Mouse (Mus musculus): ENCODE measurements around the gene Gm45713. TPM values are rescaled to one million over a fixed set of nuclear protein-coding genes. Genes with fewer than 3 reads are reported as not detected.

The Gm45713 gene
- total RNA-seq, 4 experiments from 2014 or later, result not detected

GRCm38 (mm10) chr7:45076501-45076900 lies 59.5 kb downstream of the Gm45713 start:
- no peak for DNase-seq (ENCODE audit: low spot score in 2 of 2)

Small RNA genes lying within 50 kb of the gene (microRNA-seq; reads per million reads assigned to microRNA genes)
- gene Mir150 (802 reads per million, percentile 77 among the genes with 10 or more reads in this experiment), gene Mir5121 (5.0 reads per million), gene Mir7055 (not detected)

Other genes starting within 250 kb of the Gm45713 start
- 10 to 100 TPM; 64.0 to 79.1 (median 71.0) TPM for gene Med25, start 243.5 kb downstream of the Gm45713 start, total RNA-seq (2022)
- 10 to 100 TPM; 17.4 to 27.1 (median 18.7) TPM for gene Fuz, start 240.2 kb downstream of the Gm45713 start, total RNA-seq (2022)
- gene Ap2a1, start 206.7 kb downstream of the Gm45713 start, total RNA-seq (2022), result 10 to 100 TPM; 63.5 to 67.9 (median 65.5) TPM
- gene Tsks, start 193.0 kb downstream of the Gm45713 start, total RNA-seq (2022), result not detected
- gene Cpt1c, start 161.4 kb downstream of the Gm45713 start, total RNA-seq (2022), result 1 to 10 TPM in 1 of 4 experiments, under 1 TPM in 3; 0.61 to 1.3 (median 0.71) TPM
- gene Prmt1, start 149.7 kb downstream of the Gm45713 start, total RNA-seq (2022), result 100 to 1,000 TPM; 144 to 162 (median 152) TPM
- 10 to 100 TPM; 13.5 to 22.2 (median 17.9) TPM for gene Irf3, start 138.6 kb downstream of the Gm45713 start, total RNA-seq (2022)
- gene Bcl2l12, start 137.5 kb downstream of the Gm45713 start, total RNA-seq (2022), result 10 to 100 TPM in 1 of 4 experiments, 1 to 10 TPM in 3; 8.2 to 13.0 (median 9.4) TPM
- gene Scaf1, start 119.9 kb downstream of the Gm45713 start, total RNA-seq (2022), result 10 to 100 TPM; 43.2 to 50.7 (median 48.4) TPM
- 10 to 100 TPM; 20.1 to 25.7 (median 21.3) TPM for gene Rras, start 118.3 kb downstream of the Gm45713 start, total RNA-seq (2022)
- 10 to 100 TPM; 15.3 to 17.5 (median 15.9) TPM for gene Prr12, start 83.3 kb downstream of the Gm45713 start, total RNA-seq (2022)
- gene Nosip, start 73.8 kb downstream of the Gm45713 start, total RNA-seq (2022), result 10 to 100 TPM; 24.5 to 31.0 (median 28.2) TPM
- 10 to 100 TPM in 2 of 4 experiments, 1 to 10 TPM in 2; 7.2 to 13.3 (median 10.6) TPM for gene Prrg2, start 73.6 kb downstream of the Gm45713 start, total RNA-seq (2022)
- 10 to 100 TPM in 1 of 4 experiments, 1 to 10 TPM in 3; 4.1 to 10.2 (median 7.5) TPM for gene Rcn3, start 44.0 kb downstream of the Gm45713 start, total RNA-seq (2022)
- 10 to 100 TPM; 23.8 to 37.0 (median 30.0) TPM for gene Fcgrt, start 32.4 kb downstream of the Gm45713 start, total RNA-seq (2022)
- 100 to 1,000 TPM; 471 to 554 (median 519) TPM for gene Rps11, start 11.8 kb downstream of the Gm45713 start, total RNA-seq (2022)
- gene Rpl13a, start 7.5 kb downstream of the Gm45713 start, total RNA-seq (2022), result 100 to 1,000 TPM; 647 to 843 (median 690) TPM
- 1 to 10 TPM in 3 of 4 experiments, under 1 TPM in 1; 0.94 to 2.7 (median 2.3) TPM for gene Flt3l, start 201 bp upstream of the Gm45713 start, total RNA-seq (2022)
- gene Pih1d1, start 18.1 kb upstream of the Gm45713 start, total RNA-seq (2022), result 10 to 100 TPM; 34.6 to 42.1 (median 38.3) TPM
- 10 to 100 TPM; 10.4 to 16.9 (median 13.7) TPM for gene Aldh16a1, start 18.4 kb upstream of the Gm45713 start, total RNA-seq (2022)
- under 1 TPM; 0.21 to 0.39 (median 0.31) TPM for gene Slc17a7, start 27.7 kb upstream of the Gm45713 start, total RNA-seq (2022)
- gene Gfy, start 43.3 kb upstream of the Gm45713 start, total RNA-seq (2022), result not detected
- not detected for gene Pth2, start 44.8 kb upstream of the Gm45713 start, total RNA-seq (2022)
- under 1 TPM in 1 of 4 experiments, not detected in 3; 0.25 TPM for gene Ccdc155, start 68.7 kb upstream of the Gm45713 start, total RNA-seq (2022)
- not detected for gene Dkkl1, start 75.9 kb upstream of the Gm45713 start, total RNA-seq (2022)
- gene Tead2, start 79.5 kb upstream of the Gm45713 start, total RNA-seq (2022), result 1 to 10 TPM in 3 of 4 experiments, under 1 TPM in 1; 0.77 to 3.1 (median 1.7) TPM
- gene Cd37, start 102.9 kb upstream of the Gm45713 start, total RNA-seq (2022), result 1 to 10 TPM in 3 of 4 experiments, under 1 TPM in 1; 0.15 to 2.0 (median 1.2) TPM
- gene Slc6a16, start 104.9 kb upstream of the Gm45713 start, total RNA-seq (2022), result not detected
- not detected for gene Slc6a21, start 141.3 kb upstream of the Gm45713 start, total RNA-seq (2022)
- gene Trpm4, start 197.5 kb upstream of the Gm45713 start, total RNA-seq (2022), result 10 to 100 TPM; 30.7 to 35.6 (median 32.0) TPM
- 100 to 1,000 TPM; 700 to 858 (median 833) TPM for gene Hrc, start 199.1 kb upstream of the Gm45713 start, total RNA-seq (2022)
- under 1 TPM in 3 of 4 experiments, not detected in 1; 0.07 to 0.24 (median 0.09) TPM for gene Ppfia3, start 230.8 kb upstream of the Gm45713 start, total RNA-seq (2022)
- gene Lin7b, start 234.4 kb upstream of the Gm45713 start, total RNA-seq (2022), result not detected